Mouse (Mus musculus) hindbrain, postnatal 0 days (tissue): ENCODE data around the gene Cygb. TPM values are rescaled to one million over a fixed set of nuclear protein-coding genes. Genes with fewer than 3 reads are reported as not detected.

ENCODE experiments used
- ATAC-seq: fragments of 200-750 bp; cut with Nextera tagmentation; 2 replicates; pipeline ENCODE4 v1.8.0; 2017; ENCODE audit warnings: mild to moderate bottlenecking, moderate TSS enrichment, moderate library complexity
- DNase-seq: peaks from one replicate; pipeline ENCODE4 v3.0.0-alpha.2; 2015; ENCODE audit warnings: low spot score
- H3K27ac ChIP-seq: fragments of 300-500 bp; sonication (generic); 2 replicates; pipeline ENCODE4 v1.5.1; 2014; ENCODE audit warnings: mild to moderate bottlenecking
- H3K27me3 ChIP-seq: fragments of 300-500 bp; sonication (generic); 2 replicates; pipeline ENCODE4 v1.6.1; 2014; ENCODE audit warnings: low read length, mixed read lengths; ENCODE audit not compliant: insufficient read depth
- H3K36me3 ChIP-seq: fragments of 300-500 bp; sonication (generic); 2 replicates; pipeline ENCODE4 v1.6.1; 2014; ENCODE audit warnings: low read length, mixed read lengths; ENCODE audit not compliant: insufficient read depth
- H3K4me1 ChIP-seq: fragments of 300-500 bp; sonication (generic); 2 replicates; pipeline ENCODE4 v1.6.1; 2014; ENCODE audit warnings: antibody characterized with exemption, low read length, mixed read lengths; ENCODE audit not compliant: insufficient read depth
- H3K4me2 ChIP-seq: fragments of 300-500 bp; sonication (generic); 2 replicates; pipeline ENCODE4 v1.6.1; 2014; ENCODE audit warnings: low read depth, mild to moderate bottlenecking, low read length, moderate library complexity, mixed read lengths
- H3K4me3 ChIP-seq: fragments of 300-500 bp; sonication (generic); 2 replicates; pipeline ENCODE4 v1.5.1; 2014; ENCODE audit warnings: low read length
- H3K9ac ChIP-seq: fragments of 300-500 bp; sonication (generic); replicated peaks from 2 replicates; pipeline ENCODE4 v1.6.1; 2014; ENCODE audit warnings: mild to moderate bottlenecking, low read length, moderate library complexity, mixed read lengths
- H3K9me3 ChIP-seq: fragments of 300-500 bp; sonication (generic); 2 replicates; pipeline ENCODE4 v1.6.1; 2016; ENCODE audit warnings: low read length, mixed read lengths
- CTCF ChIP-seq: IDR thresholded peaks from 2 replicates; pipeline ENCODE4 v1.5.1; 2016; ENCODE audit warnings: antibody characterized with exemption, control low read depth, low read depth
- WGBS: fragments of 180-500 bp; shearing (Covaris S2); extraction: QIAGEN DNeasy Blood & Tissue Kit; methylation state at CpG from one replicate; pipeline ENCODE4 v1.1.7; 2014; 5-methylcytosine and 5-hydroxymethylcytosine counted together
- polyA plus RNA-seq: library from polyadenylated mRNA; unstranded; fragments of >200 nt; fragmentation: Nextera tagmentation; extraction: Ambion mirVana; gene quantifications from 2 replicates; pipeline ENCODE4 v1.2.1, GENCODE M21; 2015
- total RNA-seq: library from RNA; depleted of rRNA; stranded (reverse); fragments of >200 nt; gene quantifications from 2 replicates; pipeline ENCODE4 v1.2.3, GENCODE M21; 2014

Cygb gene
- total and polyA plus RNA-seq, 2 experiments from 2014 or later, result 48.1 to 54.7 TPM

DNA sequence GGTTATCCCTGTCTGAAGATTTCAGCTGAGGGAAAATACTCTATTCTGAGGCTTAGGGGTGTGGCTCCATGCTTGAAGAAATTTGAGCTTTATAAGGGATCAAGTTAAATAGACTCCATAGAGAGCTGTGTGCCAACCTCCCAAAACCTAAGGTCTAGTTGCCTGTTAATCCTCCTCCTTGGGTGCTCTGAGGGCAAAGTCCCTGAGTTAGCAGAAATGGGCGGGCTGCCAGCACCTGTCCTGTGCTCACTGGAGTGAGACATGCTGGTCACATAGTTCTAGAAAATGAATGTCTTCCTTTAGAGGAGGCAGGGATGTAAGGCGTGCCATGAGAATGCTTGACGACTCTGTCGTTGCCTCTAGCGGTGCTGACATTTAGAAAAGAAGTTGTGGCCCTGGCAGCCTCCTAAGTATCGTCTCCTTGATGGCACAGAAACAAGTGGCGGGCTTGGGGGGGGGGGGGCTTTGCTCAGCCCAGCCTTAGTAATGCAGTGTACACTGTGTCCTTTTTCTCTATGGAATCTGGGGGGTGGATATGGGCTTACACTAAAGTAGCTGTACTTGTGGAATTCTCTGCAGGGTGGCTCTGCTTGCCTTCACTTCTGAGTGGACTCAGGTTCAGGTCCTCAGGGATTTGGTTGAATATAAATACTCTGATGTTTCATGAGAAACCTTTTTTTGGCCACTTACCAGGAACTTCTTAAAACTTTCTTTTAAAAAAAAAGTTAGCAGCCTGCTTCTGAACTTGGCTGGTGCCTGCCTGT lies 20.7 kb upstream of the Cygb start:
- 65% methylated on average over 7 of the region's 7 CpGs for WGBS
- no peak for ATAC-seq
- no peak overlapping the region for H3K4me2 ChIP-seq
- no peak overlapping the region for H3K9ac ChIP-seq
- no peak overlapping the region for H3K4me3 ChIP-seq
- H3K4me1 ChIP-seq, result peaks cover 10% of the 10 kb centered on the region
- no peak for DNase-seq
- no peak for TF ChIP-seq CTCF
- no peaks in the 10 kb centered on the region for H3K9me3 ChIP-seq
- H3K36me3 ChIP-seq, result peaks cover 42% of the 10 kb centered on the region
- H3K27ac ChIP-seq, result no peak overlapping the region
- H3K27me3 ChIP-seq, result no peaks in the 10 kb centered on the region

DNA sequence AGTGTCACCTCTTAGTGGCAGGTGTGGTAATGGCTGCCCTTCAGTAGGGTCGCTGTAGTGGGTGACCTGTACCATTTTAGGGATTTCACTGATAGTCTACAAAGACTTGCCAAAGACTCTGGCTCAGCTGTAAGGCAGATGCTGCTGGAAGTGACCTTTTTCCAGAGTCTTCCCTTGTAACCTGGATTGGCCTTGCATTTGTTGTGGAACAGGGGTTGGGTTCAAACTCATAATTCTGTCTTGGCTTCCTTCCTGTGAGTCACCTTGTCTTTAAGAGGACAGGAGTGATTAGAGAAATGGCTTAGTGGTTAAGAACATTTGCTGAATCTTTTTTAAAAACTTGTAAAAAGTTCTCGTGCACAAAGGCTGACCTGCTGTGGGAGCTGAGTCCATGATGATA lies 19.3 kb upstream of the Cygb start:
- Histone ChIP-seq H3K4me1 (peaks cover 10% of the 10 kb centered on the region), H3K36me3 (peaks cover 42% of the 10 kb centered on the region), H3K9ac (peak overlapping the region; percentile 76; the same call in 1 of the 2 replicates), H3K4me3 (no peak overlapping the region), H3K27me3 (no peaks in the 10 kb centered on the region), H3K9me3 (no peaks in the 10 kb centered on the region), H3K4me2 (peak overlapping the region; percentile 97; the same call in 1 of the 2 replicates), H3K27ac (no peak overlapping the region)
- TF ChIP-seq CTCF, result no peak
- DNase-seq (no peak), ATAC-seq (no peak)
- WGBS, result 86% methylated on average over 2 of the region's 2 CpGs

DNA sequence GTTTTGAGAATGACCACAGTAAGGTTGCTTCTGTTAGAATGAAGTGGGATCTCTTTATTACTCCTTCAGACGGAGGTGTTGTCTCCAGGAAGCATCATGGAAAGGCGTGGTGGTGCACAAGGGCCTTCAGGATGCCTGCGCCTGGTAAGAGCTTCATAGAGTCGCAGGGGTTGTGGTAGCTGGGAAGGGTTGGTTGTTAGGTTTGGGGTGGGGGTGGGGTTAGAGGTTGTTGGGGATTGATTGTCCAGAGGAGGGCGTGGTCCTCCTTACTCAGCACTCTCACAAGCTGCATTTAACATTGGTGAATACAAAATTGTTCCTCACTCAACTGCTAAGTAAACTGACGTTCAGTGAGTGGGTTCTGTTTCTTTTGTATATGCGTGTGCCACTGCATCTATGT lies 18.5 kb upstream of the Cygb start:
- H3K9ac ChIP-seq, result peak overlapping the region; percentile 76
- H3K36me3 ChIP-seq, result peaks cover 41% of the 10 kb centered on the region
- no peak for ATAC-seq
- no peak for DNase-seq
- WGBS, result 20% methylated on average over 7 of the region's 7 CpGs
- no peak for TF ChIP-seq CTCF
- H3K4me3 ChIP-seq, result peak overlapping the region; percentile 69
- H3K9me3 ChIP-seq, result no peaks in the 10 kb centered on the region
- peak overlapping the region; percentile 97 for H3K4me2 ChIP-seq
- peaks cover 10% of the 10 kb centered on the region for H3K4me1 ChIP-seq
- no peak overlapping the region; the same call in 1 of the 2 replicates for H3K27ac ChIP-seq
- no peaks in the 10 kb centered on the region for H3K27me3 ChIP-seq

DNA sequence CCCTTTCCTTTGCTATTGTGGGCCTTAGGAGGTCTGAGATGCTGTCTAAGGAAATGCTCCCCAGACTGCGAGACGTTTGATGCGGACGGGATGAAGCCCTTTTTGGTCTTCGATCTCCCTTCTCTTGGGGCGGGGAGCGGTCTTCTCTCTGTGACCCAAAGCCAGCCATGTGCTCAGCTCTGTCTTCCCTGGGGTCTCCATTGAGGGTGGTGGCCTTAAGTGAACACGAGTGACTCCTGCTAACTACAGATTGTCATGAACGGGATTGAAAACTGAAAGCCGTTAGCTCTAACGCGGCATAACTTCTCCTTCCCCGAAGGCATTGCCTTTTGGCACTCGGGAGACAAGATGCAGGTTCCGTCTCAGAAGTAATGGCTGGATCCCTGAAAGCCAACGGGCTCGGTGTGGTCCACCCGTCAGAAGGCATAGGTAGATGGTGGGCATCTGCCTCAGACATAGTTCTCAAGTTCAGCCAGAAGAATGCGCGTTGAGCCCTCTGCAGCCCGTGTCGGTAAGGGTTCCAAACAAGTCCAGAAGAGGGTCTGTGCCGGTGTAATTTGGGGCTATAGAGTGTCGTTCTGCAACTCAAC lies 17.8 kb upstream of the Cygb start:
- peak overlapping the region; percentile 69 for H3K4me3 ChIP-seq
- no peaks in the 10 kb centered on the region for H3K9me3 ChIP-seq
- ATAC-seq, result no peak
- H3K27ac ChIP-seq, result peak overlapping the region; percentile 74
- DNase-seq, result no peak
- under 1% methylated on average over 24 of the region's 24 CpGs for WGBS
- no peak for TF ChIP-seq CTCF
- H3K4me2 ChIP-seq, result peak overlapping the region; percentile 97
- H3K27me3 ChIP-seq, result no peaks in the 10 kb centered on the region
- peak overlapping the region; percentile 76 for H3K9ac ChIP-seq
- H3K36me3 ChIP-seq, result peaks cover 35% of the 10 kb centered on the region
- peaks cover 10% of the 10 kb centered on the region for H3K4me1 ChIP-seq

DNA sequence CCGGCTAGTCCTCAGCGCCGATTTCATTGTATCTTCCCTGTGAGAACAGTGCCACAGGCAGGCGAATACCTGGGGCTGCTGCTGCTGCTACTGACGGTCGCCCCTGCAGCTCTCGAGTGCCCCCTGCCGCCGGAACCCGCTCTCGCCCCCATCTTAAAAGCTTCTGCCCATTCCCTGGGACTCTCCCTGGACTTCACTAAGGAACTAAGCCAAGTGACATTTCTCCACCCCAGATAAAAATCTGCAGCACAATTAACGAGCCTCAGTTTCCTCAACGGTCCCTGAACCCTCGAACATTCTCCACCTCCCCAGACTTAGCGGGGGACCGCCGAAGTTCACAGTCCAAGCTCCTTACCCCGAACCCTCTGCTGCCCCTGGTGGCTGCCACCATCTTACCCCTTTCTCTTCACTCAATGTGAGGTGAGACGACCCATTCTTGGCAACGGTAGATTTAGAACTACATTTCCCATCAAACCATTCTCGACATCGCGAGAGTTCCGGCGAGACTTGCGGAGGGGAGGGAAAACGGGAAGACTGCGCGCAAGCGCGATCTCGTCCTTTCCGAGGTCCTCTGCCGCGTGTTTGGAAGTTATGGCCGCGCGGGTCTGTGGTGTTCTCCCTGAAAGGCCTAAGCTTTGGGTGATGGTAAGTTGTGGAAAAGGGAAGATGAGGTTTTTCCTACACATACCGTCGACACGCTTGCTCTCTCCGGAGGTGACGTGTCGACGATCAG lies 17.2 kb upstream of the Cygb start:
- peak overlapping the region; percentile 76 for H3K9ac ChIP-seq
- H3K4me1 ChIP-seq, result peaks cover 10% of the 10 kb centered on the region
- peak; percentile 93 for ATAC-seq
- under 1% methylated on average over 45 of the region's 45 CpGs for WGBS
- H3K27me3 ChIP-seq, result no peaks in the 10 kb centered on the region
- peak; percentile 73 for TF ChIP-seq CTCF
- H3K4me2 ChIP-seq, result peak overlapping the region; percentile 97
- no peaks in the 10 kb centered on the region for H3K9me3 ChIP-seq
- DNase-seq, result peak; percentile 98
- H3K4me3 ChIP-seq, result peak overlapping the region; percentile 69
- H3K36me3 ChIP-seq, result peaks cover 28% of the 10 kb centered on the region
- peak overlapping the region; percentile 74 for H3K27ac ChIP-seq

DNA sequence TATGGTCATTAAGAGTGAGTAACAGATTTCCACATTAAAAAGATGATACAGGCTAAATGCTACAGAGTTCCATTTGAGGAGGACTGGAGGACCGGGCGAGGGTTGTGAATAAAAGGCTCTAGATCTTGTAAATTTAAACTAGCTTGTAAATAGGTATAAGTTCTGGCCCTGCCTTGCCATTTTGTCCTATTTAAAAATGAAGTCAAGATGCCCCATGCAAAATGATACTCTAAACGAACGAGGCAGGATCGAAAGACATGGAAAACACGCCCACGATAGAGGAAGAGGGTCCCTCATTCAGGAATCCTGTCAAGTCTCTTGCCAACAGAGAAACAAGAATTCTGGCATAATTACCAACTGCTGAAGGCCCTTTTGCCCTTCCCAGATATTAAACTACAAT lies 16.3 kb upstream of the Cygb start:
- H3K27ac ChIP-seq, result no peak overlapping the region; the same call in 1 of the 2 replicates
- 67% methylated on average over 7 of the region's 7 CpGs for WGBS

More for the DNA sequence above, 16.3 kb upstream of the Cygb start:
- DNase-seq, result no peak
- ATAC-seq, result no peak
- TF ChIP-seq CTCF, result no peak
- Histone ChIP-seq H3K36me3 (peaks cover 22% of the 10 kb centered on the region; the same call in 1 of the 2 replicates), H3K4me3 (no peak overlapping the region), H3K9ac (0 out of 2 replicates have a peak overlapping the region, but pooled peaks have one; percentile 76), H3K27me3 (no peaks in the 10 kb centered on the region), H3K9me3 (no peaks in the 10 kb centered on the region), H3K4me1 (peaks cover 10% of the 10 kb centered on the region), H3K4me2 (peak overlapping the region; percentile 97)
